Mouse (Mus musculus): Measurements from ENCODE around the gene Ndn.

The Ndn gene

GRCm38 (mm10) chr7:62346269-62346668 lies at the start of gene Ndn:
Ndn (plus strand) TSS chr7:62346569.
- no peak for DNase-seq

GRCm38 (mm10) chr7:62302451-62302850 lies 43.9 kb upstream of the Ndn start:
- no peak for DNase-seq

GRCm38 (mm10) chr7:62306896-62307614 lies 39.3 kb upstream of the Ndn start:
- DNase-seq, result no peak

GRCm38 (mm10) chr7:62316793-62317192 lies 29.6 kb upstream of the Ndn start:
- no peak for DNase-seq

GRCm38 (mm10) chr7:62345411-62345810 lies 958 bp upstream of the Ndn start:
- no peak for DNase-seq

- DNase-seq, result peak; percentile 55 to 59
Observed at GRCm38 (mm10) chr7:62348106-62348803, 1.9 kb downstream of the Ndn start.

- DNase-seq, result peak in 1 of 2 experiments; percentile 31
Observed at GRCm38 (mm10) chr7:62348804-62349190, 2.4 kb downstream of the Ndn start.

GRCm38 (mm10) chr7:62351266-62351665 lies 4.9 kb downstream of the Ndn start:
- no peak for DNase-seq

GRCm38 (mm10) chr7:62365039-62365636 lies 18.8 kb downstream of the Ndn start:
- DNase-seq, result no peak

GRCm38 (mm10) chr7:62366730-62367129 lies 20.4 kb downstream of the Ndn start:
- no peak for DNase-seq

GRCm38 (mm10) chr7:62375658-62376057 lies 29.3 kb downstream of the Ndn start:
- no peak for DNase-seq

- DNase-seq, result peak in 1 of 2 experiments; percentile 34
Observed at GRCm38 (mm10) chr7:62376510-62377304, 30.3 kb downstream of the Ndn start, which contains the start of gene Magel2. Magel2 (plus strand) TSS chr7:62377010.

GRCm38 (mm10) chr7:62377313-62377712 lies 30.9 kb downstream of the Ndn start:
- DNase-seq, result peak in 1 of 2 experiments; percentile 34

- no peak for DNase-seq
Observed at GRCm38 (mm10) chr7:62378529-62378928, 32.2 kb downstream of the Ndn start.

- DNase-seq, result peak in 1 of 2 experiments; percentile 13
Observed at GRCm38 (mm10) chr7:62382391-62382790, 36.0 kb downstream of the Ndn start.

GRCm38 (mm10) chr7:62388291-62388690 lies 41.9 kb downstream of the Ndn start:
- no peak for DNase-seq

- DNase-seq, result no peak
Observed at GRCm38 (mm10) chr7:62392202-62392601, 45.8 kb downstream of the Ndn start.

Data from kidney, postnatal 25 days (tissue).